ENCODE assay signal across 10 mouse cellular contexts in genomic region chr13:59494619-59495262, GRCm38 (mm10).
DNase-seq lines count a peak whose midpoint lies in the region; ATAC-seq and TF ChIP-seq lines count a peak whose summit lies in the region.
"Had no signal": no experiment of that assay in that cellular context is flagged by ENCODE, and none has a peak within 500 bp of the region (broad histone marks: within the 10 kb centered on the region; RNA-seq: fewer than 3 reads in every experiment).

No protein-coding gene starts in this region.

- no peaks in the 10 kb centered on the region for H3K27me3 ChIP-seq in heart, postnatal 0 days (ENCODE audit: control insufficient read depth, insufficient read depth, low read length)
- no peaks in the 10 kb centered on the region for H3K27me3 ChIP-seq in midbrain, postnatal 0 days (ENCODE audit: insufficient read depth, low read length)
- H3K27me3 ChIP-seq in midbrain, embryonic 15.5 days (replicated peaks) = no peaks in the 10 kb centered on the region
- no peaks in the 10 kb centered on the region for H3K27me3 ChIP-seq in stomach, postnatal 0 days (ENCODE audit: control insufficient read depth, insufficient read depth, low read length)
- H3K27me3 ChIP-seq: limb, embryonic 13.5 days had no signal

- H3K4me3 ChIP-seq in heart, postnatal 0 days (ENCODE audit: low read depth, low read length) = no peak overlapping the region
- no peak overlapping the region for H3K4me3 ChIP-seq in midbrain, postnatal 0 days (ENCODE audit: low read depth, low read length)
- no peak overlapping the region for H3K4me3 ChIP-seq in midbrain, embryonic 15.5 days
- no peak overlapping the region for H3K4me3 ChIP-seq in stomach, postnatal 0 days (ENCODE audit: low read depth, low read length)
- H3K4me3 ChIP-seq: limb, embryonic 13.5 days had no signal

- DNase-seq in heart, postnatal 0 days (ENCODE audit: low spot score) = no peak
- DNase-seq in heart, adult 18-20 months = no peak
- DNase-seq in midbrain, postnatal 0 days (ENCODE audit: low spot score) = no peak
- peak; percentile 5 for DNase-seq in c-Kit-positive CD71-positive TER-119-positive erythroid progenitor cells, embryonic 14.5 days (ENCODE audit: low spot score)
- no peak for DNase-seq in stomach, postnatal 0 days (ENCODE audit: low spot score)
- no peak for DNase-seq in gastrocnemius, adult 8-10 months (ENCODE audit: low spot score in 2 of 2)
- DNase-seq in adrenal gland, postnatal 14 days = no peak
- DNase-seq: heart, postnatal 36 days had no signal

- no peak overlapping the region for H3K4me2 ChIP-seq in heart, postnatal 0 days (ENCODE audit: low read depth, low read length)
- H3K4me2 ChIP-seq in midbrain, postnatal 0 days (ENCODE audit: low read depth, low read length, poor library complexity, severe bottlenecking) = no peak overlapping the region
- no peak overlapping the region for H3K4me2 ChIP-seq in midbrain, embryonic 15.5 days
- H3K4me2 ChIP-seq in stomach, postnatal 0 days (replicated peaks; ENCODE audit: low read depth) = no peak overlapping the region
- H3K4me2 ChIP-seq: limb, embryonic 13.5 days had no signal

- no peak overlapping the region for H3K9ac ChIP-seq in heart, postnatal 0 days (replicated peaks; ENCODE audit: low read depth, low read length)
- H3K9ac ChIP-seq in midbrain, postnatal 0 days (replicated peaks; ENCODE audit: low read length, poor library complexity, severe bottlenecking) = no peak overlapping the region
- H3K9ac ChIP-seq in midbrain, embryonic 15.5 days = no peak overlapping the region
- H3K9ac ChIP-seq in stomach, postnatal 0 days (ENCODE audit: low read length) = no peak overlapping the region
- H3K9ac ChIP-seq: limb, embryonic 13.5 days had no signal

- peaks cover 6% of the 10 kb centered on the region; the same call in 1 of the 2 replicates for H3K4me1 ChIP-seq in heart, postnatal 0 days (ENCODE audit: control insufficient read depth, insufficient read depth)
- no peaks in the 10 kb centered on the region for H3K4me1 ChIP-seq in midbrain, postnatal 0 days (ENCODE audit: insufficient read depth, low read length)
- peaks cover 8% of the 10 kb centered on the region for H3K4me1 ChIP-seq in midbrain, embryonic 15.5 days
- H3K4me1 ChIP-seq in stomach, postnatal 0 days (replicated peaks; ENCODE audit: control insufficient read depth, insufficient read depth) = no peaks in the 10 kb centered on the region

- peaks cover 25% of the 10 kb centered on the region for H3K36me3 ChIP-seq in heart, postnatal 0 days (replicated peaks; ENCODE audit: control insufficient read depth, insufficient read depth, low read length)
- H3K36me3 ChIP-seq in midbrain, postnatal 0 days (ENCODE audit: insufficient read depth, low read length) = peaks cover 17% of the 10 kb centered on the region
- peaks cover 13% of the 10 kb centered on the region for H3K36me3 ChIP-seq in midbrain, embryonic 15.5 days (replicated peaks)
- peaks cover 5% of the 10 kb centered on the region; the same call in 1 of the 2 replicates for H3K36me3 ChIP-seq in stomach, postnatal 0 days (ENCODE audit: control insufficient read depth, insufficient read depth, low read length)

- no peak for TF ChIP-seq EP300 in heart, postnatal 0 days (IDR thresholded peaks at IDR 0.05; ENCODE audit: low read depth)
- TF ChIP-seq EP300 in stomach, postnatal 0 days (optimal IDR thresholded peaks at IDR 0.05) = no peak

- no peaks in the 10 kb centered on the region for H3K9me3 ChIP-seq in heart, postnatal 0 days (replicated peaks; ENCODE audit: control insufficient read depth, low read length)
- no peaks in the 10 kb centered on the region for H3K9me3 ChIP-seq in midbrain, postnatal 0 days (ENCODE audit: low read length)
- no peaks in the 10 kb centered on the region for H3K9me3 ChIP-seq in midbrain, embryonic 15.5 days
- no peaks in the 10 kb centered on the region for H3K9me3 ChIP-seq in stomach, postnatal 0 days (ENCODE audit: control insufficient read depth, low read length)
- H3K9me3 ChIP-seq: limb, embryonic 13.5 days had no signal

- no peak overlapping the region for H3K27ac ChIP-seq in heart, postnatal 0 days (ENCODE audit: low read depth)
- no peak overlapping the region for H3K27ac ChIP-seq in midbrain, postnatal 0 days (ENCODE audit: low read depth, low read length)
- no peak overlapping the region for H3K27ac ChIP-seq in midbrain, embryonic 15.5 days
- H3K27ac ChIP-seq in stomach, postnatal 0 days (replicated peaks) = no peak overlapping the region
- H3K27ac ChIP-seq: limb, embryonic 13.5 days had no signal

- TF ChIP-seq CTCF in heart, postnatal 0 days (IDR thresholded peaks at IDR 0.05; ENCODE audit: low read depth) = peak; percentile 18; the same call in 1 of the 2 replicates
- TF ChIP-seq CTCF in midbrain, postnatal 0 days (IDR thresholded peaks at IDR 0.05) = peak; percentile 56
- peak; percentile 55 for TF ChIP-seq CTCF in stomach, postnatal 0 days (IDR thresholded peaks at IDR 0.05; ENCODE audit: low read depth)

- 89% methylated on average over 5 of the region's 5 CpGs for WGBS in heart, postnatal 0 days
- 79% methylated on average over 5 of the region's 5 CpGs for WGBS in midbrain, postnatal 0 days
- 82% methylated on average over 5 of the region's 5 CpGs for WGBS in midbrain, embryonic 15.5 days
- 83% methylated on average over 5 of the region's 5 CpGs for WGBS in stomach, postnatal 0 days

- no peak for ATAC-seq in heart, postnatal 0 days (ENCODE audit: insufficient read depth, low read depth)
- no peak for ATAC-seq in midbrain, postnatal 0 days (ENCODE audit: low FRiP score)
- ATAC-seq in midbrain, embryonic 15.5 days (replicated peaks) = no peak
- no peak for ATAC-seq in stomach, postnatal 0 days (ENCODE audit: low FRiP score, low TSS enrichment)
